30 mouse cellular contexts compared by ENCODE assay signal in the genomic region with DNA sequence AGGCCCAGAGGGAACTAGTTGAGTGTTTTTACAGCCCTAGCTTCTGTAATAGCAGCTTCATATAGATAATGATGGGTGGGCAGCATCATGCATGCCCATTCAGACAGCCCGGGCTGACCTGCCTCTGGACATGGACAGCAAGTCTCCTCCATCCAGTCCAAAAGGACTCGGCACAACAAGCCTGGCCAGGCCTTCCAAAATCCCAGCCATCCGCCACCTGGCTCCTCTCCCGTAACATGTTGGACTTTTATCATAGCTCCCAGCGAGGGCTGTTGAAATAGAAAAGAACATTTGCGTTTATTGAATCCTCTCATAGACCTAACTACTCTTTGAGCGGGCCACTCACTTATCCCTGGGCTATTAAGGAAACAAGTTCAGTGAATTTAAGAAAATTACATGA. TPM values are rescaled to one million over a fixed set of nuclear protein-coding genes. Genes with fewer than 3 reads are reported as not detected.
DNase-seq lines count a peak whose midpoint lies in the region; ATAC-seq and TF ChIP-seq lines count a peak whose summit lies in the region.
"Had no signal": no experiment of that assay in that cellular context is flagged by ENCODE, and none has a peak within 500 bp of the region (broad histone marks: within the 10 kb centered on the region; RNA-seq: fewer than 3 reads in every experiment).

No protein-coding gene starts in this region.

- H3K9ac ChIP-seq in heart, embryonic 12.5 days, result no peak overlapping the region
- H3K9ac ChIP-seq in midbrain, embryonic 14.5 days (replicated peaks; ENCODE audit: low read length), result no peak overlapping the region
- H3K9ac ChIP-seq: embryonic facial prominence, embryonic 13.5 days; forebrain, embryonic 13.5 days; kidney, embryonic 15.5 days; limb, embryonic 13.5 days; liver, embryonic 14.5 days; lung, embryonic 14.5 days; midbrain, embryonic 12.5 days had no signal

- no peak overlapping the region for H3K4me2 ChIP-seq in heart, embryonic 12.5 days
- H3K4me2 ChIP-seq in midbrain, embryonic 14.5 days (ENCODE audit: low read length), result no peak overlapping the region
- H3K4me2 ChIP-seq: embryonic facial prominence, embryonic 13.5 days; forebrain, embryonic 13.5 days; kidney, embryonic 15.5 days; limb, embryonic 13.5 days; lung, embryonic 14.5 days; midbrain, embryonic 12.5 days had no signal

- H3K4me1 ChIP-seq in heart, embryonic 12.5 days (replicated peaks), result peaks cover 18% of the 10 kb centered on the region
- peaks cover 34% of the 10 kb centered on the region for H3K4me1 ChIP-seq in cerebellum, adult 2 months (ENCODE audit: control insufficient read depth, insufficient read depth, low read length)
- no peaks in the 10 kb centered on the region for H3K4me1 ChIP-seq in midbrain, embryonic 14.5 days (ENCODE audit: control insufficient read depth, insufficient read depth, low read length)

- peaks cover 11% of the 10 kb centered on the region for H3K9me3 ChIP-seq in heart, embryonic 12.5 days (replicated peaks)
- H3K9me3 ChIP-seq in midbrain, embryonic 14.5 days (ENCODE audit: control insufficient read depth, low read length), result no peaks in the 10 kb centered on the region
- H3K9me3 ChIP-seq: embryonic facial prominence, embryonic 13.5 days; G1E; kidney, embryonic 15.5 days had no signal

- DNase-seq in heart, adult 9 months (ENCODE audit: low spot score in 2 of 2), result peak; percentile 11 to 21
- peak; percentile 53 for DNase-seq in cerebellum, adult 11 months
- peak; percentile 70 to 75 for DNase-seq in cerebellum, adult 2 months
- peak; percentile 67 to 75 for DNase-seq in cerebellum, postnatal 25 days
- no peak for DNase-seq in midbrain, embryonic 14.5 days
- DNase-seq in adrenal gland, adult 8-10 months, result no peak
- no peak for DNase-seq in ovary, postnatal 10 days (ENCODE audit: low spot score)
- DNase-seq: adrenal gland, adult 2 months; B cell, adult 2 months; gastrocnemius, postnatal 36 days; kidney, postnatal 4 days; lung, embryonic 14.5 days; right cerebral cortex, postnatal 25 days; spleen, adult 18-20 months had no signal

- no peaks in the 10 kb centered on the region for H3K27me3 ChIP-seq in heart, embryonic 12.5 days (replicated peaks)
- H3K27me3 ChIP-seq in cerebellum, adult 2 months (ENCODE audit: control insufficient read depth, insufficient read depth, low read length), result no peaks in the 10 kb centered on the region
- no peaks in the 10 kb centered on the region for H3K27me3 ChIP-seq in midbrain, embryonic 14.5 days (ENCODE audit: control insufficient read depth, insufficient read depth, low read length)
- H3K27me3 ChIP-seq: CH12.LX; embryonic facial prominence, embryonic 13.5 days; forebrain, embryonic 13.5 days; kidney, embryonic 15.5 days; limb, embryonic 13.5 days; Patski had no signal

- no peak overlapping the region for H3K27ac ChIP-seq in heart, embryonic 12.5 days (ENCODE audit: poor library complexity, severe bottlenecking)
- H3K27ac ChIP-seq in cerebellum, adult 2 months (ENCODE audit: insufficient read depth, low read length), result peak overlapping the region; percentile 9; the same call in 1 of the 2 replicates
- no peak overlapping the region for H3K27ac ChIP-seq in midbrain, embryonic 14.5 days (replicated peaks; ENCODE audit: low read depth, low read length)
- H3K27ac ChIP-seq: embryonic facial prominence, embryonic 13.5 days; forebrain, embryonic 13.5 days; hindbrain, postnatal 0 days; kidney, embryonic 15.5 days; limb, embryonic 13.5 days; liver, embryonic 14.5 days; midbrain, embryonic 12.5 days had no signal

- TF ChIP-seq CTCF in cerebellum, adult 2 months (IDR thresholded peaks at IDR 0.05; ENCODE audit: borderline replicate concordance, insufficient read depth, low read depth, low read length), result no peak

- no peaks in the 10 kb centered on the region for H3K36me3 ChIP-seq in heart, embryonic 12.5 days
- no peaks in the 10 kb centered on the region for H3K36me3 ChIP-seq in midbrain, embryonic 14.5 days (ENCODE audit: control insufficient read depth, insufficient read depth, low read length)
- H3K36me3 ChIP-seq: embryonic facial prominence, embryonic 13.5 days; G1E; kidney, embryonic 15.5 days; limb, embryonic 13.5 days; midbrain, embryonic 12.5 days had no signal

- no peak overlapping the region for H3K4me3 ChIP-seq in heart, embryonic 12.5 days
- no peak overlapping the region for H3K4me3 ChIP-seq in cerebellum, adult 2 months (replicated peaks; ENCODE audit: insufficient read depth, low read depth, low read length)
- H3K4me3 ChIP-seq in midbrain, embryonic 14.5 days (replicated peaks; ENCODE audit: low read depth, low read length), result no peak overlapping the region
- H3K4me3 ChIP-seq: embryonic facial prominence, embryonic 13.5 days; erythroblast, embryonic 14.5 days; forebrain, embryonic 13.5 days; kidney, embryonic 15.5 days; limb, embryonic 13.5 days; midbrain, embryonic 12.5 days had no signal

- 83% methylated on average over 7 of the region's 7 CpGs for WGBS in heart, embryonic 12.5 days
- WGBS in cerebellum, adult 2 months, result 19% methylated on average over 7 of the region's 7 CpGs
- WGBS in midbrain, embryonic 14.5 days, result 91% methylated on average over 7 of the region's 7 CpGs

- no peak for TF ChIP-seq POLR2A in cerebellum, adult 2 months (IDR thresholded peaks at IDR 0.05; ENCODE audit: borderline replicate concordance, insufficient read depth, low read length)

- no peak for ATAC-seq in heart, embryonic 12.5 days (ENCODE audit: insufficient number of reproducible peaks, low FRiP score)
- ATAC-seq in midbrain, embryonic 14.5 days (ENCODE audit: low FRiP score, low TSS enrichment), result no peak
- ATAC-seq: forebrain, embryonic 13.5 days; hindbrain, postnatal 0 days; intestine, embryonic 16.5 days; Patski had no signal

RNA-seq across cellular contexts. Expression of a gene that starts 12.1 kb away (rescaled TPM):
- polyA plus RNA-seq in heart, embryonic 12.5 days (2016; fragmentation: Nextera tagmentation; extraction: Ambion mirVana), result 10.1 and 10.6 TPM in 2 replicates
- polyA plus RNA-seq in cerebellum, adult 2 months (2012; rRNA removed), result 22.6 and 25.1 TPM in 2 replicates
- polyA plus RNA-seq in midbrain, embryonic 14.5 days (2014; fragmentation: Nextera tagmentation; extraction: Ambion mirVana), result 0.45 and 0.57 TPM in 2 replicates
- 1 to 10 TPM; 3.7 to 9.9 (median 6.3) TPM for total RNA-seq in adrenal gland, adult 8-10 months (2022)
- total RNA-seq: CH12.LX; megakaryocyte, adult 5-6 weeks; monocyte, adult 5-6 weeks had no signal
- polyA plus RNA-seq: erythroblast, embryonic 14.5 days; G1E had no signal

RNA-seq across cellular contexts. Expression of a gene that starts 41.2 kb away (rescaled TPM):
- polyA plus RNA-seq in heart, embryonic 12.5 days (2016; fragmentation: Nextera tagmentation; extraction: Ambion mirVana), result 2.5 and 3.0 TPM in 2 replicates
- polyA plus RNA-seq in cerebellum, adult 2 months (2012; rRNA removed), result 0.62 and 0.76 TPM in 2 replicates
- polyA plus RNA-seq in midbrain, embryonic 14.5 days (2014; fragmentation: Nextera tagmentation; extraction: Ambion mirVana), result 0.41 and 0.57 TPM in 2 replicates
- total RNA-seq in adrenal gland, adult 8-10 months (2022), result 10 to 100 TPM in 1 of 4 experiments, 1 to 10 TPM in 3; 6.7 to 10.4 (median 8.5) TPM
- total RNA-seq: CH12.LX; G1E; hindbrain, postnatal 0 days; megakaryocyte, adult 5-6 weeks; monocyte, adult 5-6 weeks; neutrophil, adult 5-6 weeks had no signal
- polyA plus RNA-seq: erythroblast, embryonic 14.5 days; G1E; Patski had no signal

Comparison
In these comparisons a context has a peak if more than half of its experiments do, and no peak if none do; other contexts are left out.
1. DNase-seq: peak in heart, adult 9 months (2 of 2), cerebellum, adult 11 months (single experiment), cerebellum, adult 2 months (2 of 2) and cerebellum, postnatal 25 days (2 of 2); none in midbrain, embryonic 14.5 days (single experiment), adrenal gland, adult 8-10 months (single experiment) and ovary, postnatal 10 days (single experiment).